ENCODE assay signal across 10 mouse cellular contexts in genomic region chrX:143344509-143345495, GRCm38 (mm10). TPM values are rescaled to one million over a fixed set of nuclear protein-coding genes. Genes with fewer than 3 reads are reported as not detected.
A peak's percentile ranks its signal among the peaks of the same experiment; 100 is the strongest.
DNase-seq lines count a peak whose midpoint lies in the region; ATAC-seq lines count a peak whose summit lies in the region.
"Had no signal": no experiment of that assay in that cellular context is flagged by ENCODE, and none has a peak within 500 bp of the region (broad histone marks: within the 10 kb centered on the region; RNA-seq: fewer than 3 reads in every experiment).

No protein-coding gene starts in this region.

- peaks cover 97% of the 10 kb centered on the region for H3K27me3 ChIP-seq in forebrain, embryonic 10.5 days (ENCODE audit: poor library complexity, severe bottlenecking)
- H3K27me3 ChIP-seq in forebrain, embryonic 14.5 days (replicated peaks; ENCODE audit: control insufficient read depth, insufficient read depth, low read length) = no peaks in the 10 kb centered on the region
- H3K27me3 ChIP-seq in midbrain, embryonic 15.5 days (replicated peaks) = peaks cover 12% of the 10 kb centered on the region; the same call in 1 of the 2 replicates

- peak; percentile 16 for DNase-seq in forebrain, embryonic 10.5 days (ENCODE audit: extremely low spot score, low spot score)
- no peak for DNase-seq in forebrain, embryonic 14.5 days (ENCODE audit: low spot score)
- DNase-seq in adipocyte (ENCODE audit: low spot score) = peak; percentile 32
- peak; percentile 52 for DNase-seq in kidney, adult 18-20 months
- DNase-seq in lung, postnatal 10 days = peak; percentile 11
- DNase-seq in thymus, adult 18-20 months = no peak
- DNase-seq in cerebellum, postnatal 25 days = no peak
- DNase-seq: adrenal gland, postnatal 10 days had no signal

- no peaks in the 10 kb centered on the region for H3K36me3 ChIP-seq in forebrain, embryonic 10.5 days (replicated peaks)
- no peaks in the 10 kb centered on the region for H3K36me3 ChIP-seq in forebrain, embryonic 14.5 days (ENCODE audit: control insufficient read depth, insufficient read depth, low read length)
- H3K36me3 ChIP-seq in midbrain, embryonic 15.5 days (replicated peaks) = no peaks in the 10 kb centered on the region
- H3K36me3 ChIP-seq: midbrain, embryonic 12.5 days had no signal

- H3K9ac ChIP-seq in forebrain, embryonic 14.5 days (ENCODE audit: low read length) = no peak overlapping the region
- H3K9ac ChIP-seq in midbrain, embryonic 15.5 days = no peak overlapping the region
- H3K9ac ChIP-seq: midbrain, embryonic 12.5 days had no signal

- H3K4me1 ChIP-seq in forebrain, embryonic 10.5 days = peaks cover 20% of the 10 kb centered on the region
- H3K4me1 ChIP-seq in forebrain, embryonic 14.5 days (ENCODE audit: control insufficient read depth, insufficient read depth, low read length) = no peaks in the 10 kb centered on the region
- no peaks in the 10 kb centered on the region for H3K4me1 ChIP-seq in midbrain, embryonic 15.5 days

- no peak overlapping the region for H3K4me2 ChIP-seq in forebrain, embryonic 14.5 days (ENCODE audit: low read length)
- H3K4me2 ChIP-seq in midbrain, embryonic 15.5 days = no peak overlapping the region
- H3K4me2 ChIP-seq: midbrain, embryonic 12.5 days had no signal

- H3K9me3 ChIP-seq in forebrain, embryonic 10.5 days = no peaks in the 10 kb centered on the region
- no peaks in the 10 kb centered on the region for H3K9me3 ChIP-seq in forebrain, embryonic 14.5 days (replicated peaks; ENCODE audit: control insufficient read depth, low read length)
- H3K9me3 ChIP-seq in midbrain, embryonic 15.5 days = no peaks in the 10 kb centered on the region
- H3K9me3 ChIP-seq: midbrain, embryonic 12.5 days had no signal

- no peak overlapping the region for H3K27ac ChIP-seq in forebrain, embryonic 10.5 days
- H3K27ac ChIP-seq in forebrain, embryonic 14.5 days (ENCODE audit: low read depth, low read length) = no peak overlapping the region
- no peak overlapping the region for H3K27ac ChIP-seq in midbrain, embryonic 15.5 days
- H3K27ac ChIP-seq: midbrain, embryonic 12.5 days had no signal

- ATAC-seq in forebrain, embryonic 14.5 days = no peak
- ATAC-seq in midbrain, embryonic 15.5 days (replicated peaks) = no peak

- no peak overlapping the region for H3K4me3 ChIP-seq in forebrain, embryonic 10.5 days
- H3K4me3 ChIP-seq in forebrain, embryonic 14.5 days (ENCODE audit: low read depth, low read length) = no peak overlapping the region
- H3K4me3 ChIP-seq in midbrain, embryonic 15.5 days = no peak overlapping the region
- H3K4me3 ChIP-seq: midbrain, embryonic 12.5 days had no signal

- 52% methylated on average over 5 of the region's 5 CpGs for WGBS in forebrain, embryonic 10.5 days
- 58% methylated on average over 5 of the region's 5 CpGs for WGBS in forebrain, embryonic 14.5 days
- 60% methylated on average over 5 of the region's 5 CpGs for WGBS in midbrain, embryonic 15.5 days

RNA-seq across cellular contexts. Expression of gene Chrdl1, which starts 49.3 kb away (rescaled TPM):
- polyA plus RNA-seq in forebrain, embryonic 10.5 days (2016; fragmentation: Nextera tagmentation; extraction: Ambion mirVana) = 5.5 and 5.6 TPM in 2 replicates
- polyA plus RNA-seq in forebrain, embryonic 14.5 days (2014; fragmentation: Nextera tagmentation; extraction: Ambion mirVana) = 2.5 and 2.9 TPM in 2 replicates
- polyA plus RNA-seq in midbrain, embryonic 15.5 days (2015; fragmentation: Nextera tagmentation; extraction: Ambion mirVana) = 4.0 and 4.7 TPM in 2 replicates

Comparison
In these comparisons a context has a peak if more than half of its experiments do, and no peak if none do; other contexts are left out.
1. DNase-seq: peak in forebrain, embryonic 10.5 days (single experiment), adipocyte (single experiment), kidney, adult 18-20 months (single experiment) and lung, postnatal 10 days (single experiment); none in forebrain, embryonic 14.5 days (single experiment), thymus, adult 18-20 months (0 of 2) and cerebellum, postnatal 25 days (0 of 2).